Mouse (Mus musculus) induced T-regulatory cell, adult 2 months (primary cell): Measurements from ENCODE around the gene Agrp.
"Not testable (repeated sequence)": the region's sequence is repeated elsewhere in the genome, so short reads cannot be mapped to it uniquely, and the experiment has no call there.

Experiments used
- DNase-seq: peaks from one replicate; pipeline ENCODE4 v3.0.0-alpha.2; 2012; ENCODE audit warnings: low read depth

Gene Agrp

DNA sequence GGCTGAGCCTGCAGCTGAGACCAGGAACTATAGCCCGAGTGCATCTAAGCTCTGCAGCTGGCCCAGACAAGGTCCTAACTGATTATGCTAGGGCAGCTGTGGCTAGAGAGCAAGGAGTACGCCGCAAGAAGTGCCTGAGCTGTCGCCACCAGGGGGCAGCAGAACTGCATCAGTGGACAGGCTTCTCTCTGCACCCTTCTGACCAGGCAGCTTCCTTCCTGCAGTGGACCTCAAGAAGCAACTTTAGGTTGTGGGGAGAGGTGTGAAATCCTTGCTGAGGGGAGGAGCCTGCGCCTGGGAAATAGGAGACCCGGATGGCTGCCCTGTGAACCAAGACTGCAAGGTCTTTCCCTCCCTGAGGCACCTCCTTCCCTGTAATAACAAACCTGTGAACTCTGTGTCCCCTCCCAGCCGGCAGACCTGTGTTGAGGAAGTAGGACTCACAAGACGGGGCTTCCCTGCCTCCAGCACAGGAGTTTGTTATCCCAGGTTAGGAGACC lies 14.7 kb downstream of the Agrp start:
- peak; percentile 98 for DNase-seq

DNA sequence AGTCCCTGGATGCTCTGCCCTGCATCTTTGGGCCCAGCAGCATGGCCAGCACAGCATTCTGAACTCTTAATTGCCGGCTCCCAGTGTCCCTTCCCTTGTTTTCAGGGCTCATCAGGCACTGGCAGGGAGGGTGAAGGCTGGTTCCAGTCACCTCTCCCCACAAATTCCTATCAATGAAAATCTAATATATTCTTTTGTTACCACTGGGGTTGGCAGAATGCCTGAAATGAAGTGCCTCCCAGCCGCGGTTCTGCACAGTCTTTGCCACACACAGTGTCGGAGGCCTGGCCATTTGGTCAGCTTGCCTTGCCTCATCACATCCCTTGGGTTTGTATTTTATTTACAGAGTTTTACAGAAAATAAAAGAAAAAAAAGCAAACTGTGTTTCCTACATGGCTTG lies 15.4 kb downstream of the Agrp start:
- DNase-seq, result no peak

DNA sequence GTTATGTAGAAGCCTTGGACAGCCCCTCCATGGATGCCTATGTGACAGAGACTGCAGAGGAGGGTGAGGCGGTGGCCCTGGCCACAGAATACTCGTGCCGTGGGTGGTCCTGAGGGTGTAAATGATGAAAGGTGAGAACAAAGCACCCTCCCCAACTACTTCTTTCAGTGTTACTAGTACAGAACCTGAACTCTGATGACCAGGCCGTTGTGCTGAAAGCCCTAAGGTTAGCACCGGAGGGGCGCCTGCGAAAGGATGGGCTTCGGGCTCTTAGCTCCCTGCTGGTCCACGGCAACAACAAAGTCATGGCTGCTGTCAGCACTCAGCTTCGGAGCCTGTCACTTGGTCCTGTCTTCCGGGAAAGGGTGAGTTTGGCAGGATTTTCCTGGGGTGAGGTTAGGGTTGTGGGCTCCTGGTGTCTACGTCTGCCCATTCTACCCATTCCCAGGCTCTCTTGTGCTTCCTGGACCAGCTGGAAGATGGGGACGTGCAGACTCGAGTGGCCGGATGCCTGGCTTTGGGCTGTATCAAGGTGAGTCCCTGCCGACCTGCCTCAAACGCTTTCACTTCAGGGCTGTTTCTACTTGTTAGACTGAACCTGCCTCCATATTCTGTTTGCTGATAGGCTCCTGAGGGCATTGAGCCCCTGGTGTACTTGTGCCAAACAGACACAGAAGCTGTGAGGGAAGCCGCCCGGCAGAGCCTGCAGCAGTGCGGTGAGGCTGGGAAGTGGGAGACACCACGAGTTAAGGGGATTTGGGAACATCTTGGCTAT lies 16.1 kb downstream of the Agrp start:
- DNase-seq, result no peak

GRCm38 (mm10) chr8:105620211-105620610 lies 17.0 kb downstream of the Agrp start:
- DNase-seq, result no peak

GRCm38 (mm10) chr8:105618892-105619591 lies 18.2 kb downstream of the Agrp start:
- DNase-seq, result no peak

- DNase-seq, result no peak
These were observed 18.9 kb downstream of the Agrp start for GRCm38 (mm10) chr8:105618279-105618634.

DNA sequence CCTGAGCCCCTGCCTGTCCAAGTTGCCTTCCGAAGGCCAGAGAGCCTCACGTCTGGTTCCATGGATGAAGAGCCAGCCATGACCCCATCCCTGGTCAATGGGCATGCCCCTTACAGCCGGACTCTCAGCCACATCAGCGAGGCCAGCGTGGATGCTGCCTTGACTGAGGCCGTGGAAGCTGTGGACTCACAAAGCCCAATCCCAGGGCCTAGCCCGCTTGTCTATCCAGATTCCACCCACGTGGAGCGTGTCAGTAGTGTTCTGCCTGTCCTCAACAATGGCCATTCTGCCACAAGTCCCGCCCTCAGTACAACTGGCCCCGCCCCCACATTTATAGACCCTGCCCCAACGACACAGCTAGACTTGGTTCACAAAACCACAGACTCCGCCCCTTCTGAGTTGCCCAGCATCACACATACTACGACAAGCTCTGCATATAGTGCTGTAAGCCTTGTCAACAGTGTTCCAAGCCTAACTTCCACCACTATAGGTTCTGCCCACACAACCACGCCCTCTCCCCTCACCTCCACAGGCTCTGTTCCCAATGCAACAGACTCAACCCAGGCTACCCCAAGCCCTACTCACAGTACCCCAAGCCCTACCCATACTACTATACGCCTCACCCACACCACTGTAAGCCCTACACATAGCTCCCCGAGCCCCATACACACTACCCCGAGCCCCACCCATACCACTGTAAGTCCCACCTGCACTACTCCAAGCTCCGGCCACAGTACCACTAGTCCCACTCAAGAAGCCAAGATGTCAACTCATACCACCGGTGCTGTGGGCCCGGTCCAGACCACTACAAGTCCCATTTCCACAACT lies 19.5 kb downstream of the Agrp start:
- peak; percentile 66 for DNase-seq

GRCm38 (mm10) chr8:105615942-105616341 lies 21.3 kb downstream of the Agrp start:
- no peak for DNase-seq

DNA sequence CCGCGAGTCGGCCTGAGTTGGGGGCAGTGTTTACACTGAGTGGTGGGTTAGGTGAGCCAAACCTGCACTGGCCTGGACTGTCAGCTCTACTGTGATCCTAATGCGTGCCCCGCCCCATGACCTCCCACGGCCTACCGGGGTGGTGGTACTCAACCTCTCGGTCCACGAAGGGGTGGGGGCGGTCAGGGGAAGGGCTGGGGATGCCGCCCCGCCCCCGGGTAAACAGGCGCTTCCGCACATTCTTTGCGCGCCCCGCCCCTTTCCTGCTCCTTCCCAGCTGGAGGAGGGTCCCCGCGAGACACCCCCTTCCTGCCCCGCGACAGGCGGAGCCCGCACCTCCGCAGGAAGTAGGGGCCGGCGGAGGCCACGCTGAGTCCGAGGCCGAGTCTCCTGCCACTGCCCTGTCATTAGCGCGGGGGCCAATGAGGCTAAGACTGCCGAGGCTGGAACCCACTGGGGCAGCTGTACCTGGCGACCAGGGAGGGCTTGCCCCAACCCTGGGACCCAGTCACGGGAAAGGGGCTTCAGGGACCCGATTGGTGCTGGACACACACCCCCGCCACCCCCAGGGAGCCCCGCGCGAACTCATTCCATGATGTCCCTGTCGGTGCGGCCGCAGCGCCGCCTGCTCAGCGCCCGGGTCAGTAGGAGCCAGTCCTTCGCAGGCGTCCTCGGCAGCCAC lies 23.2 kb downstream of the Agrp start:
- peak; percentile 79 for DNase-seq

- peak; percentile 47 for DNase-seq
These were observed 24.2 kb downstream of the Agrp start for GRCm38 (mm10) chr8:105613037-105613436.

GRCm38 (mm10) chr8:105611836-105612235 lies 25.4 kb downstream of the Agrp start:
- no peak for DNase-seq

DNA sequence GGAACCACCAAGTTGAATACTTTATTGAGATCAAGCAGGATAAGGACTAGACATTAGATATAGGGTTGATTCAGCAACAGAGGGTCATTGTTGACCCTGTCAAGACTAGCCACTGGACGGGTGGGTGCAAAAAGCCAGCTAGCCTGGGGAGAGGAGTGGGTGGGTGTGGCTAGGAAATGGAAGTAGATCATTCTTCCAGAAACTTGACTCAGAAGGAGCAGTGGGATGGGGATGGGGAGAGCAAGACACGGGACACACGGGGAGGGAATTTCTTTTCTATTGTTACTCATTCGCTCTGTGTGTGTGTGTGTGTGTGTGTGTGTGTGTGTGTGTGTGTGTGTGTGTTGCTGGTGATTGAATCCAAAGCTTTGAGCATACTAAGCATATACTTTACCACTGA lies 27.4 kb downstream of the Agrp start:
- DNase-seq, result no peak

DNA sequence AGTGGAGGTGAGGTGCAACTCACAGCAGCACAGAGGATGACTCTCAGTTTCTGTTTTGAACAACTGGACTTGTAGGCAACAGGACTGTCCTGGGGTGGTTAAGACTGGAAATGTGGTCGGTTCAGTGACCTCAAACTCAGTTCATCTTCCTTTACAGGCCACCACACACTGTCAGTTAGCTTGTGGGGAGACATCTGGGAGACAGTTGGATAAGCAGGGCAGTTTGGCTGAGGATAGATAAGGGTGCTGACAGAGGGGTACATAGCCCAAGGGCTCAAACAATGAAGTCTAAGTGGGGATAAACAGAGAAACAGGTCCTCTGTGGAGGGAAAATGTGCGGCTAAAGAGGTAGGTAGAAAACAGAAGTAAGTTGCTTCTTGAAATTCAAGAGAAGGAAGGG lies 27.8 kb downstream of the Agrp start:
- no peak for DNase-seq

DNA sequence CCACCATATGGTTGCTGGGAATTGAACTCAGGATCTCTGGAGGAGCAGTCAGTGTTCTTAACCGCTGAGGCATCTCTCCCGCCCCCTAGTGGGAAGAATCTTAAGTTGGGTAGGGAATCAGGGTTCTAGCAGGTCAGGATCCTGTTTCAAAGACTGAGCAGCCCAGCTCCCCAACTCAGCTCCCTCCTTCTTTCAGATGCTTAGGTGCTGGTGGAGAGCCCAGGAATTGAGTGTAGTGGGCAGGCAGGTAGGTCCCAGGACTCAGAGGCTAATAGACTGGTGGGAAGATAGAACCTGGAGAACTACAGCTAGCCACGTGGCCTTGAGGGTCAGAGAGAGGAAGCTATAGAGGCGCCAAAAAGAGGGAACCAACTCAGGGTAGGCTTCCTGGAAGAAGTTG lies 29.5 kb downstream of the Agrp start:
- DNase-seq, result peak; percentile 81

DNA sequence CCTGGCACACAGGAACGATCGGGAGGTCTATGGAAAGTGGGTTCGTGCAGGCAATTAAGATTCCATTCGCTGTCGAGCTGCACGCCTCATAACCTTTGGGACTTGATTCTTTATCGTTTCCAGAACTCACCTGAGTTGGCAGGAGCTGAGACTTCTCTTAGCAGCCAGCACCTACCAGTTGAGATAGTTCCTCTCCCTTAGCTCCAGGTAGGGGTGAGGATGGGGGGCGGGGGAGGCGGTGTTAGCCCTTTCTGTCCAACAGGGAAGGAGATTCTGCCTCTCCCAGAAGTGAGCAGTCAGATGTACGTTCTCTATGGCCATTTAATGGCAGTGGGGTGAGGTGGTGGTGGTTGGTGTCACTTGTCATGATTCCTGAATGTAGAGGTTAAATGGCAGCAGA lies 30.1 kb downstream of the Agrp start:
- no peak for DNase-seq

DNA sequence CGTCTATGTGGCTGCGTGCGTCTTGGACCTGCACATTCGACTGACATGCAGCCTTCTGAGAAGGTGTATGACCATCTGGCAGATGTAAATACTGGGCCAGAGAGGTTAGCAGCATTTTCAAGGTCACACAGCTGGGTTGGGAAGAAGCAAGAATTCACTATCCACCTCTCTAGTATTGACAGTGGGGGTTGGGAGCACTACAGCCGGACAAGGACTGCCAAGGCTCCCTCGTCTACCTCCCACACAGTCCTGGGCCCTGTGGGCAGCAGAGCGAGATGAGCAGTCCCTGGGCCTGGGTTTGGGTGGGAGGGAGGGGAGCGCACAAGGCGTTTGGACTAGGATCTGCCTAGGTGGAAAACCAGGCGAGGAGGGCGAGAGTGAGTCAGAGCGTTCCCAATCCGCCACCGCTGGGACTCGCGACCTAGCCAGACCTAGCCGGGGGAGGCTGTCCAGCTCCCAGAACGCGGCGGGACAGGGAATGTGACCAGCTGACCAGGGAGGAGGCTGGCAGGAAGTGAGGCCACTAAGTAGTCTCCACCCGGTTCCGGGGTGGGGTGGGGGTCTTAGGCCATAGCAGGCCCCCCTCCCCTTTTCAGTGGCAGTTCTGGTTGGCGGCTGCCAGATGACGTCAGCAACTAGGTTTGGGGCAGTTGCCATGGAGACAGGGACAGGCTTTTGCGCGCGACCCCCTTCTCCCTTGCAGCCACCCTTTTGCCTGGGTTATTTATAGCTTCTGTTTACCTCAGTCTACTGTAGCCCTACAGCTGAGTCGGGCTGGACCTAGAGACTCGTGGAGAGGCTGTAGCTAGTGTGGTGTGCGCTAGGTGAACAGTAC lies 30.8 kb downstream of the Agrp start:
- DNase-seq, result peak; percentile 77

DNA sequence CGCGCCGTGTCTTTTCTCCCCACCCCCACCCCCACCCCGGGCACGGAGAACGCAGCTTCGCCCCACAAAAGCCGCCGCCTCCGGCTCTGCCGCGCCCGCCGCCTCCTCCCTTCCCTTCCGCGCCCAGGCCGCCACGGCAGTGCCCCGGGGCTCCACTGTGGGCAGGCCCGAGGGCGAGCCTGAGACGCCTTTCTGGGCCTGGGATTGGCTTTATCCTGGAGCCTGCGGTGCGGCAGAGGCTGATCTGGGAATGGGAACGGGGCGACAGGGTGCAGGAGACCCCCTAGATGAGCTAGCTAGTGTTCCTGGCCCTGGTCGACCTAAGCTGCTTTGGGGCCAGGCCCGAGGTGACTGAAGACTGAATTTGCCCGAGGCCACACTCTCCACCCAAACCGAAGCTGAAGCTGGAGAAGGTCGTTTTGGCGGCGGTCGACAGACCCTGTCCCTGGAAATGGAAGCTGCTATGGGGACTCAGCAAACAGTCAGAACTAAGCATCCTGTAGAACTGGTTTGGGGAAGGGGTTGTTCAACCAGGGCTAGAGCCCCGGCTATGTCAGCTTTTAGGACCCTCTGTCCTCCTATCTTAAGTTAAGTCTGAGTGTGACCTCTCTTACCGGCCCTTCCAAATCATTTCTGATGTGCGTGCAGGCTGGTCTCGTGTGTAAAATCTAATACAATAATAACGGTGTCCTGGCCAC lies 31.6 kb downstream of the Agrp start:
- peak; percentile 73 for DNase-seq

- DNase-seq, result peak; percentile 90
These were observed 32.3 kb downstream of the Agrp start, which contains the start of gene Ripor1 for GRCm38 (mm10) chr8:105604804-105605381. TSS of gene Ripor1 (plus strand) at chr8:105605255.

GRCm38 (mm10) chr8:105602540-105602939 lies 34.7 kb downstream of the Agrp start:
- DNase-seq, result not testable (repeated sequence)

- DNase-seq, result no peak
These were observed 35.9 kb downstream of the Agrp start for GRCm38 (mm10) chr8:105601301-105601700.
